Mouse (Mus musculus) stomach, embryonic 16.5 days (tissue): Measurements from ENCODE around the gene Tmem115. TPM values are rescaled to one million over a fixed set of nuclear protein-coding genes. Genes with fewer than 3 reads are reported as not detected.

ENCODE experiments used
- ATAC-seq: fragments of 200-750 bp; cut with Nextera tagmentation; 2 replicates; pipeline ENCODE4 v1.8.0; 2017; ENCODE audit warnings: moderate number of reproducible peaks, moderate TSS enrichment; ENCODE audit not compliant: insufficient read depth, low FRiP score
- H3K27ac ChIP-seq: fragments of 300-500 bp; sonication (generic); 2 replicates; pipeline ENCODE4 v1.5.1; 2014; ENCODE audit warnings: low read length
- H3K27me3 ChIP-seq: fragments of 300-500 bp; sonication (generic); 2 replicates; pipeline ENCODE4 v1.6.1; 2014; ENCODE audit warnings: low read length, control low read depth, mixed read lengths; ENCODE audit not compliant: control insufficient read depth, insufficient read depth
- H3K36me3 ChIP-seq: fragments of 300-500 bp; sonication (generic); 2 replicates; pipeline ENCODE4 v1.6.1; 2014; ENCODE audit warnings: low read length; ENCODE audit not compliant: control insufficient read depth, insufficient read depth
- H3K4me1 ChIP-seq: fragments of 300-500 bp; sonication (generic); 2 replicates; pipeline ENCODE4 v1.6.1; 2014; ENCODE audit warnings: low read length, control low read depth, mixed read lengths; ENCODE audit not compliant: control insufficient read depth, insufficient read depth
- H3K4me2 ChIP-seq: fragments of 300-500 bp; sonication (generic); 2 replicates; pipeline ENCODE4 v1.6.1; 2014; ENCODE audit warnings: low read depth, low read length, mixed read lengths
- H3K4me3 ChIP-seq: fragments of 300-500 bp; sonication (generic); replicated peaks from 2 replicates; pipeline ENCODE4 v1.5.1; 2014; ENCODE audit warnings: mild to moderate bottlenecking, low read length
- H3K9ac ChIP-seq: fragments of 300-500 bp; sonication (generic); 2 replicates; pipeline ENCODE4 v1.6.1; 2014; ENCODE audit warnings: low read length
- H3K9me3 ChIP-seq: fragments of 300-500 bp; sonication (generic); replicated peaks from 2 replicates; pipeline ENCODE4 v1.6.1; 2016; ENCODE audit warnings: low read length, control low read depth; ENCODE audit not compliant: control insufficient read depth
- WGBS: fragments of 180-500 bp; shearing (Covaris S2); extraction: QIAGEN DNeasy Blood & Tissue Kit; methylation state at CpG from one replicate; pipeline ENCODE4 v1.1.7; 2014; 5-methylcytosine and 5-hydroxymethylcytosine counted together
- polyA plus RNA-seq: library from polyadenylated mRNA; unstranded; fragments of >200 nt; fragmentation: Nextera tagmentation; extraction: Ambion mirVana; gene quantifications from 2 replicates; pipeline ENCODE4 v1.2.1, GENCODE M21; 2015

The Tmem115 gene
- polyA plus RNA-seq, 1 experiment from 2014 or later = 40.2 TPM

DNA sequence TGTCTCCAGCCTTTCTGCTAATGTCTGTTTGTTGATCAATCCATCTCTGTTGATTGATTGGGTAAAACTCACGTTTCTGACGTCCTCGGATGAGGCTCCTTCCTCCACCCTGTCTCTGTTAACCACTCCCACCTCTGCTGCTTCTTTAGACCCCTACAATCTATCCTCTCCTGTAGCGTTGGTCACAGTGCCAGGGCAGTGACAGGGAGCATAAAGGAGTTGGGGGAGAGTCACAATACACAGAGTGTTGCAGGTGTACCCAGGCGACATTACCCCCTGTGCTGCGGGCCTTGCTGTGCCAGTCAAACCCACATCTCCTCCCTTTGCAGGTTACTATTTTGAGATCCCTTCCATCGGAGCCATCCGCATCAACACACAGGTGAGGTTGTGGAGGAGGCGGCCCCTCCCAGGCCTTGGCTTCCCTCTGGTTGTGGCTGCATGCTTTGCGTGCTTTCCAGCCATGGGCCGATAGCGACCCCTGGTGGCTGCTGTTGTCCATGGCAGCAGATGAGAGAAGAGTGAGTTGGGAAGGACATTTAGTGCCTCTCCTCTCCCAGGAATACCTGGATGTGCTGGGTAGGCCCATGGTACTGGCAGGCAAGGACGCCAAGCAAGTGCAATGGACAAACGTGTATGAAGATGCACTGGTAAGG is 19.3 kb upstream of the Tmem115 start:
- H3K27ac ChIP-seq = no peak overlapping the region
- H3K4me2 ChIP-seq = no peak overlapping the region
- 15% methylated on average over 14 of the region's 14 CpGs for WGBS
- no peaks in the 10 kb centered on the region for H3K36me3 ChIP-seq
- no peaks in the 10 kb centered on the region for H3K9me3 ChIP-seq
- no peaks in the 10 kb centered on the region for H3K4me1 ChIP-seq
- no peak overlapping the region for H3K9ac ChIP-seq
- no peaks in the 10 kb centered on the region for H3K27me3 ChIP-seq
- ATAC-seq = peak; percentile 47; the same call in 1 of the 2 replicates
- no peak overlapping the region for H3K4me3 ChIP-seq

GRCm38 (mm10) chr9:107520331-107520730 is 13.4 kb upstream of the Tmem115 start:
- H3K27ac ChIP-seq = no peak overlapping the region
- H3K9me3 ChIP-seq = no peaks in the 10 kb centered on the region
- H3K4me3 ChIP-seq = no peak overlapping the region
- no peak overlapping the region for H3K4me2 ChIP-seq
- no peak for ATAC-seq
- H3K4me1 ChIP-seq = peaks cover 16% of the 10 kb centered on the region
- 67% methylated on average over 6 of the region's 6 CpGs for WGBS
- H3K9ac ChIP-seq = no peak overlapping the region
- no peaks in the 10 kb centered on the region for H3K36me3 ChIP-seq
- H3K27me3 ChIP-seq = 0 out of 2 replicates have a peak, but pooled peaks cover 2% of the 10 kb centered on the region

DNA sequence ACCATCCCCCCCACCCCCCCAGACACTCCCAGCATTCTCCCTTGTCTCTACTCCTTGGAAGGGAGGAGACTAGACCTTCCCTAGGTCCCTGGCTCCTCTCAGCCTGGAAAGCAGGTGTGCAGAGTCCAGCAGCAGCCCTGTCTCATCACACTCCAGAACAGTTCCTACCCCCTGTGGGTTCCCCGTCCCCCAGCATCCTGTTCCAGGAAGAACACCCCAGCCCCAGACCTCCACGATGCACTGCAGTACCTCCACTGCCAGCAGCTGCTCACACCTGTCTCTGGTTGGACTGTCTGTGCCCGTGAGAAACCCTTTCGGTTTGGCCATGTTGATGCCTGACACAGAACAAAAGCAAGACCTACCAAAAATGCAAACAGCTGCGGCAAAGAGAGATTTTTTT is 12.6 kb upstream of the Tmem115 start:
- Histone ChIP-seq H3K4me1 (peaks cover 16% of the 10 kb centered on the region), H3K9ac (0 out of 2 replicates have a peak overlapping the region, but pooled peaks have one; percentile 33), H3K4me2 (no peak overlapping the region), H3K9me3 (no peaks in the 10 kb centered on the region), H3K27ac (no peak overlapping the region), H3K27me3 (peaks cover 10% of the 10 kb centered on the region; the same call in 1 of the 2 replicates), H3K36me3 (no peaks in the 10 kb centered on the region), H3K4me3 (no peak overlapping the region)
- ATAC-seq = no peak
- 27% methylated on average over 5 of the region's 5 CpGs for WGBS

DNA sequence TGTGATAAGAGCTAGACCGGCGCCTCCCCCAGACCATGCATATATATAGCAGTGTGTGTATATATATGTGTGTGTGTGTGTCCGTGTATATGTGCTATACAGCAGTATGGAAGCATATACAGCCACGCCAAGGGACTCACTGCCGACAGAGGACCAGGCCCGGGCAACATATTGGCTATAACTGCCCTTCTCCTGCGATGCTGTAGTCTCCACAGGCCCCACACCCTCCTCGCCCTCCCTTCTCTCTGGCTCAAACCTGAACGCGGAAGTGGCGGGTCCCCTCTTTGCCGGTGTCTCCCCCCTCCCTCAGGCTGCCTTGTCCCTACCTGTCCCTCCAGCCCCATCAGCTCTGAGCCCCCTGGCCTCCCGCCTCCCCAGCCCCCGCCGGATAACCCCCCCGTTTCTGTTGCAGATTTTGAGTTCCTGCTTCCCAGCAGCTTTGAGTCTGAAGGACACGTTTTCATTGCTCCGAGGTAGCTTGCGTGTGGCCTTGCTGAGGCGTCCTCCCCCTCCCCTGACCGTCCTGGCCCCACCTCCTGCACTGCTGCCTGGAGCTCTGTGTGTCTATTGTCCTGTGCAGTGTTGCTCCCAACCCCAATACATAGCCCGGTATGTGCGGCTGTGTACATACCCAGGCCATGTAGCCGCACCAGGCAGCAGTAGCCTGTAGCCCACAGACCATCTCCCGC is 11.9 kb upstream of the Tmem115 start:
- ATAC-seq = peak; percentile 49; the same call in 1 of the 2 replicates
- Histone ChIP-seq H3K36me3 (no peaks in the 10 kb centered on the region), H3K9ac (peak overlapping the region; percentile 33), H3K4me2 (peak overlapping the region; percentile 46), H3K4me3 (peak overlapping the region; percentile 21), H3K9me3 (no peaks in the 10 kb centered on the region), H3K27ac (no peak overlapping the region), H3K27me3 (peaks cover 15% of the 10 kb centered on the region; the same call in 1 of the 2 replicates), H3K4me1 (peaks cover 17% of the 10 kb centered on the region)
- 14% methylated on average over 25 of the region's 25 CpGs for WGBS

- Histone ChIP-seq H3K4me3 (0 out of 2 replicates have a peak overlapping the region, but pooled peaks have one; percentile 21), H3K36me3 (no peaks in the 10 kb centered on the region), H3K27me3 (peaks cover 16% of the 10 kb centered on the region), H3K4me1 (peaks cover 22% of the 10 kb centered on the region), H3K9ac (peak overlapping the region; percentile 33), H3K9me3 (no peaks in the 10 kb centered on the region), H3K4me2 (peak overlapping the region; percentile 46), H3K27ac (no peak overlapping the region)
- WGBS = 34% methylated on average over 2 of the region's 2 CpGs
- ATAC-seq = no peak
Measured at GRCm38 (mm10) chr9:107522400-107522711, 11.4 kb upstream of the Tmem115 start.

DNA sequence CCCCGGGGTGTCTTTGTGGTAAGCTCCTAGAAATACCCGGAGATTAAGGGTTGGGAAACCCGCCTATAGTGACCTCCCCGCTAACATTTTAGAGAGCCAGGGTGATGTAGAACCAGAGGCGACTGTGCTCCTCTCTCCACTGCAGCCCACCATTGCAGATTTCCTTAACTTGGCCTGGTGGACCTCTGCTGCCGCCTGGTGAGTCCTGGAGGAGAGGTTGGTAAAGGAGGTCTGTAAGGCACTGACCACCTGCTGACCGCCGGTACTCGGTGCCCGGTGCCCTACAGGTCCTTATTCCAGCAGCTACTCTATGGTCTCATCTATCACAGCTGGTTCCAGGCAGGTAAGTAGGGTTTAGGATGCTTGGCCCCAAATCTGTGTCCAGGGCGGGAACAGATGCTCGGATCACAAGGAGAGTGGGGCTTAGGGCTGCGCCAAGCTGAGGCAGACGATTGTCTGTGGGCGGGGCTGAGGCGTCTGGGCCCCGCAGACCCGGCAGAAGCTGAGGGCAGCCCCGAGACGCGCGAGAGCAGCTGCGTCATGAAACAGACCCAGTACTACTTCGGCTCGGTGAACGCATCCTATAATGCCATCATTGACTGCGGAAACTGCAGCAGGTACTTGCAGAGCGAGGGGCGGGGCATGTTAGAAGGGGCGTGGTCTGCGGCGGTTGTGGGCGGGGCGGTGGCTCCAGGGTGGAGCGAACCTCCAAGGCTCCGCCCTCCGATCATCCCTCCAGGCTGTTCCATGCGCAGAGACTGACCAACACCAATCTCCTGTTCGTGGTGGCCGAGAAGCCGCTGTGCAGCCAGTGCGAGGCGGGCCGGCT is 7.3 kb upstream of the Tmem115 start:
- no peak overlapping the region for H3K27ac ChIP-seq
- H3K27me3 ChIP-seq = peaks cover 24% of the 10 kb centered on the region
- peak; percentile 77 for ATAC-seq
- no peaks in the 10 kb centered on the region for H3K9me3 ChIP-seq
- peak overlapping the region; percentile 84 for H3K4me2 ChIP-seq
- 5% methylated on average over 44 of the region's 44 CpGs for WGBS
- H3K4me3 ChIP-seq = peak overlapping the region; percentile 47
- H3K36me3 ChIP-seq = no peaks in the 10 kb centered on the region
- peak overlapping the region; percentile 65 for H3K9ac ChIP-seq
- peaks cover 16% of the 10 kb centered on the region for H3K4me1 ChIP-seq

GRCm38 (mm10) chr9:107534408-107535202 is 860 bp downstream of the Tmem115 start:
- Histone ChIP-seq H3K27ac (peak overlapping the region; percentile 91), H3K4me3 (peak overlapping the region; percentile 98), H3K4me1 (peaks cover 25% of the 10 kb centered on the region), H3K4me2 (peak overlapping the region; percentile 84), H3K9me3 (no peaks in the 10 kb centered on the region), H3K9ac (peak overlapping the region; percentile 93), H3K27me3 (no peaks in the 10 kb centered on the region), H3K36me3 (peaks cover 12% of the 10 kb centered on the region; the same call in 1 of the 2 replicates)
- ATAC-seq = peak; percentile 2; the same call in 1 of the 2 replicates
- under 1% methylated on average over 40 of the region's 40 CpGs for whole genome bisulfite sequencing

GRCm38 (mm10) chr9:107538231-107538630 is 4.5 kb downstream of the Tmem115 start:
- H3K27me3 ChIP-seq = no peaks in the 10 kb centered on the region
- peaks cover 12% of the 10 kb centered on the region; the same call in 1 of the 2 replicates for H3K36me3 ChIP-seq
- 96% methylated on average over 7 of the region's 7 CpGs for WGBS
- peaks cover 38% of the 10 kb centered on the region for H3K4me1 ChIP-seq
- H3K9me3 ChIP-seq = no peaks in the 10 kb centered on the region
- no peak for ATAC-seq
- no peak overlapping the region for H3K9ac ChIP-seq
- H3K4me3 ChIP-seq = no peak overlapping the region
- H3K27ac ChIP-seq = no peak overlapping the region
- no peak overlapping the region for H3K4me2 ChIP-seq
